Mouse (Mus musculus) stomach, embryonic 15.5 days (tissue): ENCODE measurements around the gene Med12l. TPM values are rescaled to one million over a fixed set of nuclear protein-coding genes. Genes with fewer than 3 reads are reported as not detected.
"Not testable (repeated sequence)": the region's sequence is repeated elsewhere in the genome, so short reads cannot be mapped to it uniquely, and the experiment has no call there.

Experiments
- ATAC-seq: fragments of 200-750 bp; cut with Nextera tagmentation; 2 replicates; pipeline ENCODE4 v1.8.0; 2017; ENCODE audit warnings: low read depth, moderate number of reproducible peaks, moderate TSS enrichment; ENCODE audit not compliant: insufficient read depth, low FRiP score
- H3K27ac ChIP-seq: fragments of 300-500 bp; sonication (generic); 2 replicates; pipeline ENCODE4 v1.5.1; 2015; ENCODE audit warnings: mild to moderate bottlenecking, inconsistent platforms
- H3K27me3 ChIP-seq: fragments of 300-500 bp; sonication (generic); replicated peaks from 2 replicates; pipeline ENCODE4 v1.6.1; 2015; ENCODE audit warnings: inconsistent platforms
- H3K36me3 ChIP-seq: fragments of 300-500 bp; sonication (generic); 2 replicates; pipeline ENCODE4 v1.6.1; 2015; ENCODE audit warnings: inconsistent platforms
- H3K4me1 ChIP-seq: fragments of 300-500 bp; sonication (generic); 2 replicates; pipeline ENCODE4 v1.6.1; 2015; ENCODE audit warnings: inconsistent platforms
- H3K4me2 ChIP-seq: fragments of 300-500 bp; sonication (generic); 2 replicates; pipeline ENCODE4 v1.6.1; 2015; ENCODE audit warnings: mild to moderate bottlenecking, inconsistent platforms
- H3K4me3 ChIP-seq: fragments of 300-500 bp; sonication (generic); replicated peaks from 2 replicates; pipeline ENCODE4 v1.5.1; 2015; ENCODE audit warnings: inconsistent platforms
- H3K9ac ChIP-seq: fragments of 300-500 bp; sonication (generic); 2 replicates; pipeline ENCODE4 v1.6.1; 2015; ENCODE audit warnings: inconsistent platforms
- H3K9me3 ChIP-seq: fragments of 300-500 bp; sonication (generic); 2 replicates; pipeline ENCODE4 v1.6.1; 2016; ENCODE audit warnings: inconsistent platforms
- WGBS: fragments of 180-500 bp; shearing (Covaris S2); methylation state at CpG from one replicate; pipeline ENCODE4 v1.1.7; 2015; 5-methylcytosine and 5-hydroxymethylcytosine counted together
- polyA plus RNA-seq: library from polyadenylated mRNA; unstranded; fragments of >200 nt; fragmentation: Nextera tagmentation; extraction: Ambion mirVana; gene quantifications from 2 replicates; pipeline ENCODE4 v1.2.1, GENCODE M21; 2015

Med12l gene
- polyA plus RNA-seq, 1 experiment from 2014 or later = 1.5 TPM

GRCm38 (mm10) chr3:59109834-59110233 is 104.2 kb downstream of the Med12l start:
- H3K27me3 ChIP-seq, H3K4me2 ChIP-seq, H3K4me1 ChIP-seq, H3K27ac ChIP-seq, H3K9me3 ChIP-seq, H3K36me3 ChIP-seq, ATAC-seq, H3K4me3 ChIP-seq, H3K9ac ChIP-seq: not testable (repeated sequence)
- 90% methylated on average over 3 of the region's 3 CpGs for WGBS

- H3K4me1 ChIP-seq = no peaks in the 10 kb centered on the region
- ATAC-seq = no peak
Measured at GRCm38 (mm10) chr3:59111944-59112343, 106.3 kb downstream of the Med12l start.

GRCm38 (mm10) chr3:59113291-59113690 is 107.7 kb downstream of the Med12l start:
- H3K27me3 ChIP-seq, H3K9ac ChIP-seq, H3K27ac ChIP-seq, H3K4me1 ChIP-seq, H3K36me3 ChIP-seq, ATAC-seq, H3K9me3 ChIP-seq, H3K4me2 ChIP-seq, H3K4me3 ChIP-seq: not testable (repeated sequence)
- 86% methylated on average over 4 of the region's 4 CpGs for WGBS

More at GRCm38 (mm10) chr3:59111944-59112343, 106.3 kb downstream of the Med12l start:
- Histone ChIP-seq H3K27me3 (no peaks in the 10 kb centered on the region), H3K36me3 (no peaks in the 10 kb centered on the region), H3K27ac (no peak overlapping the region), H3K4me3 (no peak overlapping the region), H3K9me3 (no peaks in the 10 kb centered on the region), H3K9ac (no peak overlapping the region), H3K4me2 (no peak overlapping the region)
- WGBS = 56% methylated on average over 3 of the region's 3 CpGs

- ATAC-seq = no peak
- Histone ChIP-seq H3K4me3 (no peak overlapping the region), H3K27me3 (no peaks in the 10 kb centered on the region), H3K27ac (no peak overlapping the region), H3K9ac (no peak overlapping the region), H3K36me3 (no peaks in the 10 kb centered on the region), H3K4me2 (no peak overlapping the region), H3K4me1 (no peaks in the 10 kb centered on the region), H3K9me3 (no peaks in the 10 kb centered on the region)
- WGBS = 75% methylated on average over 8 of the region's 8 CpGs
Measured at GRCm38 (mm10) chr3:59113973-59114517, 108.4 kb downstream of the Med12l start.

- Histone ChIP-seq H3K4me1 (peaks cover 12% of the 10 kb centered on the region; the same call in 1 of the 2 replicates), H3K27ac (no peak overlapping the region)
- WGBS = 25% methylated on average over 7 of the region's 7 CpGs
Measured at GRCm38 (mm10) chr3:59121067-59121730, 115.6 kb downstream of the Med12l start.

GRCm38 (mm10) chr3:59121780-59122449 is 116.3 kb downstream of the Med12l start:
- no peaks in the 10 kb centered on the region for H3K27me3 ChIP-seq
- H3K36me3 ChIP-seq = no peaks in the 10 kb centered on the region
- no peak for ATAC-seq
- no peak overlapping the region for H3K27ac ChIP-seq
- no peak overlapping the region for H3K4me2 ChIP-seq
- no peak overlapping the region for H3K9ac ChIP-seq
- H3K4me3 ChIP-seq = no peak overlapping the region
- WGBS = 62% methylated on average over 7 of the region's 7 CpGs
- H3K9me3 ChIP-seq = no peaks in the 10 kb centered on the region
- peaks cover 12% of the 10 kb centered on the region; the same call in 1 of the 2 replicates for H3K4me1 ChIP-seq

More at GRCm38 (mm10) chr3:59121067-59121730, 115.6 kb downstream of the Med12l start:
- Histone ChIP-seq H3K4me3 (no peak overlapping the region), H3K27me3 (no peaks in the 10 kb centered on the region), H3K4me2 (no peak overlapping the region), H3K36me3 (no peaks in the 10 kb centered on the region), H3K9me3 (no peaks in the 10 kb centered on the region), H3K9ac (no peak overlapping the region)
- ATAC-seq = peak; percentile 36; the same call in 1 of the 2 replicates

- H3K36me3 ChIP-seq = no peaks in the 10 kb centered on the region
- H3K9me3 ChIP-seq = no peaks in the 10 kb centered on the region
- no peak overlapping the region for H3K9ac ChIP-seq
- H3K4me2 ChIP-seq = no peak overlapping the region
- H3K27me3 ChIP-seq = no peaks in the 10 kb centered on the region
- WGBS = 60% methylated on average over 5 of the region's 5 CpGs
- ATAC-seq = no peak
- H3K4me3 ChIP-seq = no peak overlapping the region
- H3K27ac ChIP-seq = no peak overlapping the region
- H3K4me1 ChIP-seq = peaks cover 12% of the 10 kb centered on the region; the same call in 1 of the 2 replicates
Measured at GRCm38 (mm10) chr3:59125022-59125421, 119.4 kb downstream of the Med12l start.

- ATAC-seq = no peak
- H3K27ac ChIP-seq = no peak overlapping the region
- WGBS = 30% methylated on average over 7 of the region's 7 CpGs
Measured at GRCm38 (mm10) chr3:59125783-59126555, 120.3 kb downstream of the Med12l start.

GRCm38 (mm10) chr3:59128681-59129080 is 123.1 kb downstream of the Med12l start:
- Histone ChIP-seq H3K4me1 (peaks cover 15% of the 10 kb centered on the region; the same call in 1 of the 2 replicates), H3K9ac (no peak overlapping the region), H3K27ac (no peak overlapping the region), H3K9me3 (no peaks in the 10 kb centered on the region), H3K4me3 (no peak overlapping the region), H3K27me3 (no peaks in the 10 kb centered on the region), H3K4me2 (no peak overlapping the region), H3K36me3 (no peaks in the 10 kb centered on the region)
- ATAC-seq = no peak
- 85% methylated on average over 20 of the region's 20 CpGs for WGBS

More at GRCm38 (mm10) chr3:59125783-59126555, 120.3 kb downstream of the Med12l start:
- no peak overlapping the region for H3K9ac ChIP-seq
- H3K4me1 ChIP-seq = peaks cover 13% of the 10 kb centered on the region; the same call in 1 of the 2 replicates
- no peaks in the 10 kb centered on the region for H3K9me3 ChIP-seq
- no peaks in the 10 kb centered on the region for H3K27me3 ChIP-seq
- H3K4me3 ChIP-seq = no peak overlapping the region
- H3K36me3 ChIP-seq = no peaks in the 10 kb centered on the region
- no peak overlapping the region for H3K4me2 ChIP-seq

GRCm38 (mm10) chr3:59129547-59129946 is 123.9 kb downstream of the Med12l start:
- Histone ChIP-seq H3K36me3 (no peaks in the 10 kb centered on the region), H3K9ac (no peak overlapping the region), H3K9me3 (no peaks in the 10 kb centered on the region), H3K4me3 (no peak overlapping the region), H3K27ac (no peak overlapping the region), H3K4me1 (peaks cover 15% of the 10 kb centered on the region; the same call in 1 of the 2 replicates), H3K27me3 (no peaks in the 10 kb centered on the region), H3K4me2 (no peak overlapping the region)
- 73% methylated on average over 3 of the region's 3 CpGs for whole genome bisulfite sequencing
- ATAC-seq = no peak

- peak; percentile 56 for ATAC-seq
- H3K9ac ChIP-seq = no peak overlapping the region
- no peaks in the 10 kb centered on the region for H3K27me3 ChIP-seq
- WGBS = 41% methylated on average over 8 of the region's 8 CpGs
- no peaks in the 10 kb centered on the region for H3K9me3 ChIP-seq
- peak overlapping the region; percentile 31; the same call in 1 of the 2 replicates for H3K27ac ChIP-seq
- peaks cover 14% of the 10 kb centered on the region; the same call in 1 of the 2 replicates for H3K4me1 ChIP-seq
- H3K4me2 ChIP-seq = peak overlapping the region; percentile 13; the same call in 1 of the 2 replicates
- H3K4me3 ChIP-seq = no peak overlapping the region; the same call in 1 of the 2 replicates
- H3K36me3 ChIP-seq = no peaks in the 10 kb centered on the region
Measured at GRCm38 (mm10) chr3:59130431-59130830, 124.8 kb downstream of the Med12l start.
